Mouse (Mus musculus) brown adipose tissue, adult 24 weeks (tissue): ENCODE measurements around the gene Ttc8. TPM values are rescaled to one million over a fixed set of nuclear protein-coding genes. Genes with fewer than 3 reads are reported as not detected.
"Not testable (repeated sequence)": the region's sequence is repeated elsewhere in the genome, so short reads cannot be mapped to it uniquely, and the experiment has no call there.

Experiments used
- H3K27ac ChIP-seq: fragments of 200-500 bp; replicated peaks from 2 replicates; pipeline ENCODE4 v1.5.1; 2012; ENCODE audit warnings: low read depth, mild to moderate bottlenecking, low read length
- H3K4me1 ChIP-seq: fragments of 200-500 bp; 2 replicates; pipeline ENCODE4 v1.6.1; 2012; ENCODE audit warnings: low read length, mixed read lengths; ENCODE audit not compliant: control insufficient read depth, insufficient read depth, insufficient read length
- H3K4me3 ChIP-seq: fragments of 200-500 bp; 2 replicates; pipeline ENCODE4 v1.5.1; 2012; ENCODE audit warnings: low read depth, mild to moderate bottlenecking, low read length, moderate library complexity; ENCODE audit not compliant: insufficient read depth
- polyA plus RNA-seq: library from polyadenylated mRNA; stranded (reverse); fragments of >200 nt; gene quantifications from 2 replicates; pipeline ENCODE4 v1.2.4, GENCODE M21; 2012; ENCODE audit not compliant: missing spikeins, insufficient read depth, insufficient read length

The Ttc8 gene
- polyA plus RNA-seq, 1 experiment: 18.8 TPM

DNA sequence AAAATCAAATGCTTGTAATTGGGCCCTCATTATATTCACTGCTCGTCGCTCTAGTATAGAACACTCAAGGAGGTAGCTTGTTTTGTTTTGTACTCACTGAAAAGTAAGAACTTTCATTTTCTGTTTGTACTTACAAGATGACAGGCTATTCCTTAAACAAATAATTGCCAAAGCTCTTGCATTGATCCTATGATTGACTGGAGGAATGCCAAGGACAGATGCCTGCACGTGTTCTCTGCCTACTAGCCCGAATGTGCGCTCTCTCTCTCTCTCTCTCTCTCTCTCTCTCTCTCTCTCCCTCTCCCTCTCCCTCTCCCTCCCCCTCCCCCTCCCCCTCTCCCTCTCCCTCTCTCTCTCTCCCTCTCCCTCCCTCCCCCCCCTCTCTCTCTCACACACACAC is 30.9 kb downstream of the Ttc8 start:
- H3K4me1 ChIP-seq, H3K4me3 ChIP-seq, H3K27ac ChIP-seq: not testable (repeated sequence)

DNA sequence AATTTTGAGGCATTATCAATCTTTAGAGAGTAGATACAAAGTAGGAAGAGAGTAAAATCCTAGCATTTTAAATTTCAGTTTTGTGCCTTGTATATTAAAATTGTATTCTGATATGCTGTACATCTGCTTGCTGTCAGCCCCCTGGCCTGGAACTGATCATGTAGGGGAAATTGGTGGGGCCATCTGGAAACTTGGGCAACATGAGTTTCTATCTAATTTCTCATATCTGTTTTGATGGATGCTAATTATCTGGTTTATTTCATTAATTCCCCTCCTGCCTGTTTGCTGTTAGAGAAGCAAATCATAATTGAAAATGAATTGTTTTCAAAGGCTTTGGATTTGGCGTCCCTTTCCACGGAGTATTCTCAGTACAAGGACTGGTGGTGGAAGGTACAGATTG is 36.6 kb downstream of the Ttc8 start:
- no peaks in the 10 kb centered on the region for H3K4me1 ChIP-seq
- H3K4me3 ChIP-seq: no peak overlapping the region
- no peak overlapping the region for H3K27ac ChIP-seq

DNA sequence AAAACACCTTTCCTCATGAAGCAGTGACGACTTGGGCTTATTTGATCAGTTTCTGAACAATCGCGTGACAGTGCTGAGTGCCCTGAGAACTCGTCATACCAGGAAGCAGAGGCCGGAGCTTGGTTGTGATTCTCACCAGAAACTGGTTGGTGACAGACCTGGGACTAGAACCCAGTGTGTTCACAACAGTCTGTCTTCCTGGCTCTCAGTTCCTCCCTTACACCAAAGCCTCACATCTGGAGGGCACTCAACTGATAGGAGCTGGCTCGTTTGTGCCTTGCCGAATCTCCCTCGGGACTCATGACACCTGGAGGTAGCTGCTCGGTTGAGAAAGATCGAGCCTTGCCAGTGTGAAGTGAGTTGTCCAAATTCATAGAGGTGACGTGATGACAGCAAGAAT is 37.1 kb downstream of the Ttc8 start:
- Histone ChIP-seq H3K27ac (no peak overlapping the region), H3K4me1 (no peaks in the 10 kb centered on the region), H3K4me3 (no peak overlapping the region)

DNA sequence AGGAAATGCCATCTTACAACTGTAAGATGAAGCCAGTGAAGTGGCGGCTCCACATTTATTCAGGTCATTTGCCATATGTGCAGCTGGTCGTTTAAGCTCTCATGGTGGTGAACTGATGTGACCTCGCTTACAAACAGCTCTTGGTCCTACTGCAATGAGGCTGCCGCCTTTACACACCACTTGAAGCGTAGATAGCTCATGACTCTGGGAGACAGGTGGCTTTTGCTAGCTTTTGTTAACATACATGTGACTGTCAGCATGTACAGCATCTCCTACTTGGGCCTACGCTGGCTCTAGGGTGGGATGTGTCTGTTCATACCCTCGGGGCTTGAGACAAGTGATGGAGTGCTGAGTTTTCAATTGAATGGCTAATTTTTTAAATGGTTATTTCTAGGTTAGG is 40.6 kb downstream of the Ttc8 start:
- H3K4me3 ChIP-seq: no peak overlapping the region
- H3K4me1 ChIP-seq: no peaks in the 10 kb centered on the region
- no peak overlapping the region for H3K27ac ChIP-seq

DNA sequence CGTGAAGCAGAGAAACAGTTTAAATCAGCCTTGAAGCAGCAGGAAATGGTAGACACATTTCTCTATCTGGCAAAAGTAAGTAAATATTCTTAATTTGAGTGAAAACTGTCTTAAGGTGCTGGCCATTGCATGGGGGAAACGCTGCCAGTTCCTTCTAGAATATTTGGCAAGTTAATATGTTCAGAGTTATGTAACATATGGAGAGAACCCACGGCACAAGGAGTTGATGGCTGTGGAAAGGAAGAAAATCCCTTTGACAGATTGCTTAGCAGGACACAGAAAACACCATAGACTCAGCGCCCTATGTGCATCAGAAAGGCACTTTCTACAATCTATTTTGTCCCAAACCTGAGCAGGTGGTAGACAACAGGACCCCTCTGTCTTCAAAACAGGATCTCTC is 41.0 kb downstream of the Ttc8 start:
- Histone ChIP-seq H3K4me1 (no peaks in the 10 kb centered on the region), H3K27ac (no peak overlapping the region), H3K4me3 (no peak overlapping the region)

DNA sequence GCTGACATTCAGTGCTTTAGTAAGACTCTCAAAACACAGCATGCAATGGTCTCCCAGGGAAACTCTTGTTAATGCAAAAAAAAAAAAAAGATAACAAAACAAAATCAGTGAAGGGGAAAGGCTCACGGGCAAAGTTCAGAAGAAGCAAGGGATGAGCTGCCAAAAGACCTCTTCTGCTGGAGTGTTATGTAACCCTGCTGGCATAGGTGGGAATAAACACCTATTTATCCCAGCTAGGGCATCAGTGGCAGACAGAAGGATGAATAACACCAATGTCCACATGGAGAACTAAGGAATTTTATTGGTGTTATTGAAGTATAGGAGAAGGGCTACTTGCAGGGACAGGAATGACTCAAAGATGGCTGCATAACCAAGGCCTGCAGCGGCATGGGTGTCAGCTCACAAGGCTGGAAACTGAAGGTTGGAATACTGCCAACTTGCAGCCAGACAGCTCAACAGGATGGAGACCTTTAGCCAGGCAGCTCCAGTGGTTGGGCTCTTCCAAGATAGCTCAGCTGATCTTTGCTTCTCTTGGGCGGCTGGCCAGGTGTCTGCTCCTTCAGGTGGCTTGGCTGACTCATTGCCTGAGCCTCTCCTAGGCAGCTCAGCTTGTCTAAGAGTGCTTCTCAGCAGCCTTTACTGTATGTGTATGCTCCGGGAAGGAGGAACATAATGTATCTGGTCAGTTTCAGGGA is 45.2 kb downstream of the Ttc8 start:
- H3K4me3 ChIP-seq: no peak overlapping the region

DNA sequence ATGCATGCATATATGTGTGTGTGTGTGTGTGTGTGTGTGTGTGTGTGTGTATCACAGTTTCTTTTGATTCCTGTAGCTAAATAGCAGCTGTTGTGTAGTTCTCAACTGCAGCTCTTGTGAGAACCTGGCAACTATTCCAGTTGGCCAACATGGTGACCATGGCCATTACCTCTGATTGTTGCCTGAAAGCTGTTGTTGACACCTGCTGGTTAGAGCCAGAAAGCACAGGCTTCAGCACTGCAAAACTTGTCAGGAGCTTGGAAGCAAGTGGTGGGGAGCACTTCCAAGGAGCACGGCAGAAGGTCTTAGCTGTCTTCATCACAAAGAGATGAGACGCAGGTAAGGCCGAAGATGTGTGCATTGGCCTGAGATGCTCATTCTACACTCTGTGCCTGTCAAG is 51.9 kb downstream of the Ttc8 start:
- H3K27ac ChIP-seq: no peak overlapping the region
- no peaks in the 10 kb centered on the region for H3K4me1 ChIP-seq
- no peak overlapping the region for H3K4me3 ChIP-seq

More for the DNA sequence above, 45.2 kb downstream of the Ttc8 start:
- no peak overlapping the region for H3K27ac ChIP-seq
- H3K4me1 ChIP-seq: no peaks in the 10 kb centered on the region

DNA sequence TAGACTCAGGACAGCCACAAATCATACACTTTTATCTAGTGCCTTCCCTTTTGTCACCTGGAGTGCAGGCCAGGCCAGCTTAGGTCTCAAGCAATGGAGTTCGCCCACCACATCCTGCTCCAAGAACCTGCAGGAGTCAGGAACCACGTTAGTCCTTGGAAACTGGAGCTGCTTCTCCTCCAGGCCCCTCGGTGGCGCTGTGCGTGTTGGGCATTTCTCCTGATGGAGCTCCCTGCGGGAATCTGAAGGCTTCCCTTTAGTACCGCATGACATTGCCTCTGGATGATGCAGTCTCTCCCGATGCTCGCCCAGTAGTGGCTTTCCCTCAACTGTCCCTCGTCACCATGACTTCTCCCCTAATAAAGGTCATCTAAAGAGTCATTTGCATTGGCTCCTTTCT is 53.1 kb downstream of the Ttc8 start:
- Histone ChIP-seq H3K4me1 (no peaks in the 10 kb centered on the region), H3K4me3 (no peak overlapping the region), H3K27ac (no peak overlapping the region)

DNA sequence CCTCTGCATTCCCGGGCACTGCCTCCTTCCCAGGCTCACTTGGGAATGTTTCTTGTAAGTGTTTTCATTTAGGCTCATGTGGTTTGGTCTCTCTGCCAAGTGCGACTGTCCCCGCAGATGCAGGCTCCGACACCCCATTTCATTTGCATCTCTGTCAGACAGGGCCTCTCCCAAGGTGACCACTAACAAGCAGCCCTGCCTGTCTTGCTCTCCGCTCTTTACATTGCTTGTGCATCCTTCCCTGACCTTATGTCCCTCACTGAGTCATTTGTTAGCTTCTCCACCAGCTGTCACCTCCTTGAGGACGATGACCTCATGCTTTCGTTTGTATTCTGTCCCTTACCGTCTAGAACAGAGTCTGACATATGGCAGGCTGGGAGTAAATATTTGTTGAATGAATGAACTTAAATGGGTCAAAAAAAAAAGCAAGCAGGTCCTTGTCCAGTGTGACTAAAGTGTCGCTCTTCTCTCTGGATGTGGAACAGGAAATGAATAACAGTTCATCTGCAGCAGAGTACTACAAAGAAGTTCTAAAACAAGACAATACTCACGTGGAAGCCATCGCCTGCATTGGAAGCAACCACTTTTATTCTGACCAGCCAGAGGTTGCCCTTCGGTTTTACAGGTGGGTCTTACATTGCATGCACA is 53.9 kb downstream of the Ttc8 start:
- H3K27ac ChIP-seq: no peak overlapping the region
- H3K4me3 ChIP-seq: no peak overlapping the region
- H3K4me1 ChIP-seq: no peaks in the 10 kb centered on the region

DNA sequence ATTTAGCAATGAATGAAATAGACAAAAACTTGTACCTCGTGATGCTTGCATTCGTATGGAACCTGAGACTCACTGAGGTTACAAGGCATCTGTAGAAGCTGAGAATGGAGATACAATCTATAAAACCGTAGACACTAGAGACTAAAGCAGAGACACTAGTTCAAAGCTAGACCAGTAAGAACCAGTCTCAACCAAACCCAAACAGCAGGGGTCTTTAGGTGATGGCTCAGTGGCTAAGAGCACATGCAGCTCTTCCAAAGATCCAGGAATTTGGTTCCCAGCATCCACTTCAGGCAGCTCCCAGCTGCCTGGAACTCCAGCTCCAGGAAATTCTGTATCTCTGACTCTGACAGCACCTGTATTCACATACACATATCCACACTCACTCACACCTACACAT is 60.7 kb downstream of the Ttc8 start:
- H3K4me1 ChIP-seq: no peaks in the 10 kb centered on the region
- no peak overlapping the region for H3K4me3 ChIP-seq
- no peak overlapping the region for H3K27ac ChIP-seq

DNA sequence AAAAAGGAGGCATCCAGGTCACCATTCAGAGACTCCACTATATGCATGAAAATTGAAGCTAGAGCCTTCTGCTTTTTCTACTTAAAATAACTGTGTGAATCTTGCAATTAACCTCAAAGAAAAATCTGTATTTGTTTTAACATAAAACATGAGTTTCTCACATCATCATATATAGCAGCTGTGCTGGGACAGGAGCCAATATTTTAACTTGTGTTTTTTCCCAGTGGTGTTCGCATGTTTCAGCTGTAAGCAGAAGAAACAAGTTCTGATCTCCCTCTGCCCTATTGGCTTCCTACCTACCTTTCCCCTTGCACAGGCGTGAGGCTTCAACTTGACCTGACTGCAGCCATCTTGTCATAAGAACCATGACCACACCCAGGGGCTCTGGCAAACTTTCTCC is 64.4 kb downstream of the Ttc8 start:
- Histone ChIP-seq H3K4me1 (no peaks in the 10 kb centered on the region), H3K27ac (no peak overlapping the region), H3K4me3 (no peak overlapping the region)

DNA sequence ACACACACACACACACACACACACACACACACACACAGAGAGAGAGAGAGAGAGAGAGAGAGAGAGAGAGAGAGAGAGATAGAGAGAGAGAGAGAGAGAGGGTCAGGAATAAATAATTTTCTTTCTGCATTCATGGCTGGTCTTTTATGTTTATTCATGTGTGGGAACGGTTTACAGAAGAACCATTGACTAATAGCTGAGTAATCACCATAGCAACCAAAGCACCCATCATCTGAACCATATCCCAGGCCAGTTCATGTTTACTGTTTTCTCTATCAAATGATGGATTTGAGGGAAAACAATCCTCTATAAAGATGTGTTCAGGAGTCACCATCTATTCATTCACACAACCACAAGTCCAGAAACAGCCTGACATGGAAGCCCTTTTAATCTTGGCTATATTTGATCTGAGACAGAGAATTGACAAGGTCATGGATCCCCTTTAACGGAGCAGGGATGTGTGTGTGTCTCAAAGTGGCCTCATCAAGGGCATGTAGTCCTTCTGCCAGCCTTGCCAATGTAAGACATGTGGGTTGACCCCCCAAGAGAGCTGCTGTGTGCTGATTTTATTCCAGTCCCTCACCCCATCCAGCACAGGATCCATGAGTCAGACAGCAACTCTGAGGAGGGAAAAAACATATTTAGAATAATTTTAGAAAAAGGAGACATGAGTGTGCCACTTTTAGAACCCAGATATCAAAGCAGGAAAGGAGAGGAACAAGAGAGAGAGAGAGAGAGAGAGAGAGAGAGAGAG is 70.9 kb downstream of the Ttc8 start:
- Histone ChIP-seq H3K4me3 (no peak overlapping the region), H3K27ac (no peak overlapping the region), H3K4me1 (no peaks in the 10 kb centered on the region)

DNA sequence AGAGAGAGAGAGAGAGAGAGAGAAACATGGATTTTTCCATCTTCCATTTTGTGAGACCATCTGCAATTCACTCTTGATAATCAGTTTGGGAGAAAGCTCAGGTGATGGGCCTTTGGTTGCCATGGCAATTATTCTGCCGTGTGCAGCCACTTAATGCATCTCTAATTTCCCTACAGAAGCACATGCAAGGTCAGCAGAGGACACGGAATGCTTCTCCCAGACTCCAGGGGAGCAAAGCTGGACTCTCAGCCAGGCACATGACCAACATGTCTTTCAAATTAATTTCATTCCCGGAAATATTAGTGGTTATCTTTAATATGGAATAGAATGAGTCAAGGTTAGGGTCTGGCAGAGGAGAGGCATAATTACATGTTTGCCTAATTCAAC is 71.4 kb downstream of the Ttc8 start:
- Histone ChIP-seq H3K27ac (no peak overlapping the region), H3K4me1 (no peaks in the 10 kb centered on the region), H3K4me3 (no peak overlapping the region)

DNA sequence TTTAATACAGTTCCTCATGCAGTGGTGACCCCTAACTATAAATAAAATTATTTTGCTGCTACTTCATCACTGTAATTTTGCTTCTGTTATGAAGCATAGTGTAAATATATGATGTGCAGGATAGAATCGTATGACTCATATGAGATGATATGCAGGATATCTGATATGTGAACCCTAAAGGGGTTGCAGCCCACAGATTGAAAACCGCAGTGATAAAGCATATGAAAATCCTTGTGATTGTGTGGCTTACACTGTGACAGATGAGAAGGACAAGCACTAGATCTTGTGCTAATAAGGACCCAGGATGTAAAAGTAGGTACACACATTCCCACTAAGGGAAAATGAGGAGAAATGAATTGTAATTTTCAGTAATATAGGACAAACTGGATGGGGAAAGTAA is 73.4 kb downstream of the Ttc8 start:
- no peaks in the 10 kb centered on the region for H3K4me1 ChIP-seq
- no peak overlapping the region for H3K27ac ChIP-seq
- H3K4me3 ChIP-seq: no peak overlapping the region

DNA sequence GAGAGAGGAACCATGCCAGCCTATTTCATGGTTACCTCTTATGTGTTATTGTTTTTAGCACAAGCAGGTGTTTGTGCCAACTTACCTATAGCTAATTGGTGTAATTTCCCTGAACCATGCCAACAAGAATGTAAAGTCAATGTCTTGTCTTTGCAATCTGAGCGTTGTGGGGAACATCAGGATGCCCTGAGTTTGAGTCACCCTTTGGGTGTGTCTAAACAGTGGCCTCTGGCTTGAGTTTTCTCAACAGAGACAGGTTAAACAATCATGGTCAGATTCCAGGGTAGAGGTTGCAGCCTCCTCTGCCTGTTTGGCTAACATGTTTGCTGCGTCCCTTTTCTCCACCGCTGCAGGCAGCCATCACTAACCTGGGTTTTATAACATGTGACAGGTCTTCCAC is 74.0 kb downstream of the Ttc8 start:
- Histone ChIP-seq H3K27ac (no peak overlapping the region), H3K4me3 (no peak overlapping the region), H3K4me1 (no peaks in the 10 kb centered on the region)

DNA sequence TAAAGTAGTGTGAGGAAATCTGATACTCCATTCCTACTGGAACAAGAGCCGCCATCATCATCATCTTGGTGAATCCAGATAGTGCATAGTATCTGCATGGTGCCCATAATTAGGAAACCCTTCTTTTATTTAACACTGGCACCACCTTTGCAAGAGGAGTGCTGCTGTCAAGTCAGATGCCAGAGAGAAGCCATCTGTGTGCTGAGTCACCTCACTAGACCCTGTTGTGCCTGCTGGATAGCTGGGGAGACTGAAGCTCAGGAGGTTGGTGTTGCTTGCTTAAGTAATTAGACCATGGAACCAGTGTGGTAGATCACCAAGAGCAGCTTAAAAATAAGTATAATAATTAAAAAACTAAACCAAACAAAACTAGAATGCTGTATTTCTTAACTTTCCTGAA is 75.5 kb downstream of the Ttc8 start:
- Histone ChIP-seq H3K27ac (no peak overlapping the region), H3K4me1 (no peaks in the 10 kb centered on the region), H3K4me3 (no peak overlapping the region)
